Mouse (Mus musculus) left cerebral cortex, adult 8-10 months (tissue): ENCODE results near the gene Efemp2. TPM values are rescaled to one million over a fixed set of nuclear protein-coding genes. Genes with fewer than 3 reads are reported as not detected.
A peak's percentile ranks its signal among the peaks of the same experiment; 100 is the strongest.

Experiments used
- DNase-seq, 2 experiments: peaks; one replicate each; pipeline ENCODE4 v3.0.0; 2022; ENCODE audit warnings: low spot score in 2 of 2
- total RNA-seq, 4 experiments: library from RNA; stranded (reverse); gene quantifications; 2 replicates each; pipeline ENCODE4 v1.2.4; 2022

Efemp2 gene
- total RNA-seq, 4 experiments from 2014 or later = 16.0 to 21.9 (median 18.7) TPM

DNA sequence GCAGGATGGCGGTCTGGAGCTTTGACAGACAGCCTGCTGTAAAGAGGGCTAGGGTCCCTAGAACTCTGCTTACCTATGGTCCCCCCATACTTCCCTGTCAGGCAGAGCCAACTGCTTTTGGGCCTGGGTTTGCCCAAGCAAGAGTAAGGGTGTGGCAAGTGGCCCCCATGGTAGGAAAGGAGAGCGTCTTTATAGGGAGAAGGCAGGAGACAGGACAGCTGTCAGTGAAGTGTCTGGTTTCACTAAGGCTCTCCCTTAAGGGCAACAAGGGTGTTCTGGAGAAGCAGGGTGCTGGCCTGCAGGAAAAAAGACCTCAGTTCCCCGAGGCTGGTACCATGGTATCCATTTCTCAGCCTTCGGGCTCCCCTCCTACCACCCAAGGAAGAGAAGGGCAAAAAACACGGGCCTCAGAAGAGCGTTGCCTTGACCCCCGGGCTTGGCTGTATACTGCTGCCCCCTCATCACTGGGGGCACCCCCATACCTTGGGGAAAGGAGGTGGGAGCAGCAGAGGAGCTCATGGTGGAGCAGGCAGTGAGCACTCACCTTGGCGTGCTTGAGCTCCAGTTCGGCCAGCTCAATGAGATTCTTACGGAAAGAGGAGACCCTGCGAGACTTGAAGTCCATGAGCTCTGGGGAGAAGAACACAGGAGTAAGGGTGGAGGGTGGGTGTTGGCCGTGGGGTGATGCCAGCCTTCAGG lies 21.7 kb downstream of the Efemp2 start:
- no peak for DNase-seq

DNA sequence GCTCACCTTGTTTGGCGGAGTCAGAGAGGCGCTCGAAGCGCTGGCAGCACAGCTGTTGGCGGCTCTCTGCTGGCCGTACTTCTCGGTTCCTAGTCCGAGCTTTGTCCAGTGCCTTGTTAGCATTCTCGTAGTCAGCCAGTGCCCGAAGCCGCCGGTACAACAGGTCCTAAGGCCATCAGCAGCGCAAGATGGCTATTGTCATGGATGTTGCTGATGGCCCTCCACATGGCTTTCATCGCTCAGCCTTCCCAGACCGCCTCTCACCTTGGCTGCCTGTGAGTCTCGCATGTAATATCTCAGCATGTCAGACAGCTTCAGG lies 22.3 kb downstream of the Efemp2 start:
- no peak for DNase-seq

DNA sequence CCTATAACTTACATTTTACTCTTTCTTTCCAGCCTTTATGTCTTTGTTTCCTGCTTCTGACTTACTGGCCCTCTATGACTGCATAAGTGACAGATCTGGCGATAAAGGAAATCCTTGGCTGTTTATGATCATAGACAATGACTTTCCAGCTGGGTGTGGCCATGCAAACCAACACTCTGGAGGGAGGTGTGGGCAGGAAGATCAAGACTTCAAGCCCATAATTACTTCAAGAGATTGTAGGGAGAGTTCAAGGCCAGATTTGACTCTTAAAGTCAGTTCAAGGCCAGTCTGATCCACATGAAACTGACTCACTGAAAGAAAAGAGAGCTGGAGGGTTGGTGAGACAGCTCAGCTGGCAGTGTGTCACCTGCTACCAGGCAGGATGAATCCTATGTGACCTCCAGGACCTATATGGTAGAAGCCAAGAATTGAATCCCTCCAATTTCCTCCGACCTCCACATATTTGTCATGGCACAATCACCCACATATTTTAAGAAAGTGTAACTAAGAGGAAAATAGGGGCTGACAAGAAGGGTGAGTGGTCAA lies 26.6 kb downstream of the Efemp2 start:
- DNase-seq = no peak

DNA sequence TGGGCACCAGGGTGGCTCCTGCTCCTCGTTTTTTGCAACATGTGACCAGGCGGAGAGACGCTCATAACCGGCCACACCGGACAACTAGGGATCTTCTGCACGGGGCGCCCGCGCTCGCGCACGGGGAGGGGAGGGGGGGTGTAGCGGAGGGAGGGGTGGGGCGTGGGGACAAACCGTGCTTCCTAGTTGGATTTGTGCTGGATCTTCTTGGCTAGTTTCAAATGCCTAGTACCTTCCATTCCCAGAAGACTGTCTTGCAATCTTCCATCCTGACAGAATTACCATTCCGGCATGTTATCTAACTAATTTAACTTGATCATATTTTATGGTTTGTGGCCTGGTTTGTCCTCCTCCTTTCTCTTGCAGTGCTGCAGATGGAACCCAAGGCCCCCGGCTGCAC lies 29.9 kb downstream of the Efemp2 start, which contains the start of gene 1700020D05Rik:
1700020D05Rik (minus strand) TSS at position 101 of the 400 bp plus-strand sequence.
- no peak for DNase-seq

DNA sequence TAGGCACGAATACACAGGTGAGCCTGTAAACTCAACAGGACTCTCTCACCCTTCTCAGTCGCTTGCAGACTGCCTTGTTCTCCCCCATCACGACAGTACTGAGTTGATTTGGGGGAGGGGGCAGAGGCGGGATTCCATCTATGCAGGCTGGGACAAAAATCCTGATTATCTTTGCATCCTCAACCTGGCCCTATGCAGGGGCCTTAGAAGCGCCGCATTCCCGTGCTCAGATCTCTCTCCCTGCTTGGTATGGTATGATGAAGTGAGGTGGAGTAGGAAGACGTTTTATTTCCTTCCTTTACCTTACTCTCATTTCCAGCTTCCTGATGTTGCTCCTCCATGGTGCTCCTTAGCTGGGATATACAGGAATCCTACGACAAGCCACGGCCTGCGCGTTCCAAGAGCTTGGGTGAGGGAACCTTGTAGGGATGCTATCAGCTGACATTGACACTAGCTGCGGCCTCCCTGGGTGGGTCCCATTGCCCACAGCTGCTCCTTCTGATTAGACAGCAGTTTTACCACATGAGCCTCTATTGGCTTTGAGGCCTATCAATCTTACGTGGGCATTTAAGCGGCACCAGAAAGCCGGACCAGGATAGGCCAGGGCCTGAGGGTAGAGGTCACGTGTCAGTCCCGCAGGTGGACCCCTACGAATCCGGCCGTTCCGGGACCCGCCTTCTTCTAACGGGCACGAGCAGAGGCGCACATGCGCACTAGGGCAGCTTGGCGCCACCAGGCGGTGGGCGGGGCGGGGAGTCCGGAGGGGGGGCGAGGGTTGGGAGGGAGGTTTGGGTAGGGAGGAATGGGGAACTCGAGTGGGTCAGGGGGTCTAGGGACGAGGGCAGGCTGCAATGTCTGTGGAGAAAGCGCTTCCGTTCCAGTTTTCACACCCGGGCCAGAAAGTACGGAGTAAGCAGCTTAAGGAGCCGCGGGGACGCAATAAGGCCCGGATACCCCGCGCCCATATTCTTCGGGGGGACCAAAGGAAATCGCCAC lies 36.6 kb downstream of the Efemp2 start, which contains the start of gene Snx32:
Snx32 (minus strand) TSS at position 508 of the 996 bp plus-strand sequence.
- DNase-seq = peak; percentile 91 to 100

DNA sequence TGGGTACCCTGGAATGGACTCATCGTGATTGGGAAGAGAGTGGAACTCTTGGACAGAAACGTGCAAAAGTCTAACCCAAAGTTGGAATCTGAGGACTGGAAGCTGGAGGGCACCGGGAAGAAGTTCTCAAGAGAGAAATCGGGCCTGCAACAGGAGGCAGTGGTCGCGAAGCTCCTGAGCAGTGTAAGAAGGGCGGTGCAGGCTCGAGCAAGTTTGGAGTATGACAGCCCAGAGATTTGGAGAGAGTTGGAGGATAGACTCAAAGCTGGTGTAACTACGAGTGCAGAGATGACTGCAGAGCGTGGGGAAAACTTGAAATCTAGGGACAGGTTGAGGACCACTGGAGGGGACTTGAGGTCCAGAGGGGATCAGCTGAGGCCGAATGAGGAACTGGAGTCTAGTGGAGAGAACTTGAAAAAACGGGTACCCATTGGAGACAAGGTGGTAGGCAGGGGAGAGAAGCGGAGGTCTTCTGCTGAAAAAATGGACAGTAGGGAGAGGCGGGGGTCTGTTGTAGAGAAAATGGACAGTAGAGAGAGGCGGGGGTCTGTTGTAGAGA lies 37.4 kb downstream of the Efemp2 start:
- no peak for DNase-seq

DNA sequence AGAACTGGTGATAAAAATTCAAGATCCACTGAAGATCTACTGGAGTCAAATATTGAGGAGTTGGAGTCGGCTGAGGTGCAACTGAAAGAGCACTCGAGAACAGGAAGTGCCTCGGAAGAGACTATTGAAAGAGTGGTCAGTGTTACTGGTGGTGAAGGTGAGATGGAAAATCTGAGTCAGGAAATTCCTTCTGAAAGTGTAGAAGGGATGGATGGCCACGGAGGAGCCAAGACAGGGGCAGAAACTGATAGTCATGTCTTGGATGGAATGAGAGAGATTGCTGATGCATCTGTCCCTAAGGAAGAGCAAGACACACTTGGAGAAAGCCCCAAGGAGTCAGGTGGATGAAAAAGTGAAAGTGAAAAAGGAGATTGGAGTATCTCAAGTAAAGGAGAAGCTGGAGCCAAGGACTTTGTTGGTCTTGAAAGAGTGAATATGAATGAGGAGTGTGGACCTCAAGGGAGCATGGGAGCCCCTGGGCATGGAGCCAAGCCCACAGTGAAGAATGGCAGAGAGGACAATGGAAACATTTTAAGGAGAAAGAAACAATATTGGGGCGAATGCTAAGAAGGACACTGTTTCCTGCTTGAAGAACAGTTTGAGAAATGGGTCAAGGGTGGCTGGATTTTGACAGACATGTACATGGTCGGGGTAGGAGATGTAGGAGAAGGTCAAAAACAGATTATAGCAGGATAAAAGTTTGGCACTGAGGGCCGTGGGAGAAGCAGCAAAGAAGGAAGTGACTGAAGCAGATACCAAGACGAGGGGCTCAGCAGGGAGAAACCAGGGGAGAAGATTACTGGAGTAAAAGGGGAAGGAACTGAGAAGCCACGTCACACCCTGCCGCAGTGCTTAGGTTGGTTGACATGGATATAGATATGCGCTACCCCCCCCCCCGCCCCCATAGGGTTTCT lies 38.6 kb downstream of the Efemp2 start:
- DNase-seq = no peak

DNA sequence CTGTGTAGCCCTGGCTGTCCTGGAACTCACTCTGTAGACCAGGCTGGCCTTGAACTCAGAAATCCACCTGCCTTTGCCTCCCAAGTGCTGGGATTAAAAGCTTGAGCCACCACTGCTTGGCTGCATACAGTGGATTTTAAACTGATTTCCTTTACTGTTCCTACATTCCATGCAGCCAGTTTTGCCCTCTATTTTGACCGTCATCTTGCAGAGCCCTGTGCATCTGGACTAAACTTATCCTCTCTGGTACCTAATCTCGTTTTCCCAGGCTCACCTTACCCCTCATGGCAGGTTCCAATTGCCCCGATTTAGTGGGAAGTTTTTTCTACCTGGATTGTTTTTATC lies 39.2 kb downstream of the Efemp2 start:
- no peak for DNase-seq

DNA sequence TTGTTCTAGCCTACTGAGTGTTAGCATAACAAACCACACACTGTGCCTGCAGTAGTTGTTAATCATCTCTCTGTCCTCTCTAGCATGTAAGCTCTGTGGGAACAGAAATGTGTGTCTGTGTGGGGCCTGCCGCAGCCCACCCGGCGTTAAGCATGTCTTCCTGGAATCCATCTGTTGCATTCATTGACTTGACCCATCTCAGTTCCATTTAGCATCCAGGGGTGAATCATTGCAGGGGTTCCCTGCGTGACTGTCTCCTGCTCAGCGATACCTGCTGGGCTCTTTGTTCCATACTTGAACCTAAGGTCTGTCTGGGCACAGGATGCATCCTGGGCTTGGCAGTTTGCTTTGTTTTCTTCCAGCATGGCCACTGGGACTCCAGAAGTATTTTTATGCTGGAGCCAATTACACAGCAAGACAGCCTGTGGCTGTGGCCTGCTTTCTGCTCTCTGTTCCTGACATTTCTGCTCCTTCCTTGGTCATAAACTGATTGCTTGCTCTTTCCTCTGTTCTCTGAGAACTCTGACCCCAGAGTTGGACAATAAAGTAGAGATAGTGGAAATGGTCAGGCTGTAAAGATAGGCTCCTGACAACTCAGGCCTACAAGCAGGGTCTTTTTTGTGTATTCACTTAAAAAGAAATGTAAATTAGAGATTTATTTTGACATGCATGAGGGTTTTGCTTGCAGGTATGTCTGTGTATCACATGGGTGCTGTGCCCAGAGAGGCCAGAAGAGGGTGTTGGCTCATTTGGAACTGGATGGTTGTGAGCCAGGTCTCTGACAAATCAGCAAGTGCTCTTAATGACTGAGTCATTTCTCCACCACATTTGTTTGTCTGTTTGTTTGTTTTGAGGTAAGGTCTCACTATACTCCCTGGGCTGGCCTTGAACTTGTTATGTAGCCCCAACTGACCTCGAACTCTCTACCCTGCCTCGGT lies 42.4 kb downstream of the Efemp2 start:
- no peak for DNase-seq

DNA sequence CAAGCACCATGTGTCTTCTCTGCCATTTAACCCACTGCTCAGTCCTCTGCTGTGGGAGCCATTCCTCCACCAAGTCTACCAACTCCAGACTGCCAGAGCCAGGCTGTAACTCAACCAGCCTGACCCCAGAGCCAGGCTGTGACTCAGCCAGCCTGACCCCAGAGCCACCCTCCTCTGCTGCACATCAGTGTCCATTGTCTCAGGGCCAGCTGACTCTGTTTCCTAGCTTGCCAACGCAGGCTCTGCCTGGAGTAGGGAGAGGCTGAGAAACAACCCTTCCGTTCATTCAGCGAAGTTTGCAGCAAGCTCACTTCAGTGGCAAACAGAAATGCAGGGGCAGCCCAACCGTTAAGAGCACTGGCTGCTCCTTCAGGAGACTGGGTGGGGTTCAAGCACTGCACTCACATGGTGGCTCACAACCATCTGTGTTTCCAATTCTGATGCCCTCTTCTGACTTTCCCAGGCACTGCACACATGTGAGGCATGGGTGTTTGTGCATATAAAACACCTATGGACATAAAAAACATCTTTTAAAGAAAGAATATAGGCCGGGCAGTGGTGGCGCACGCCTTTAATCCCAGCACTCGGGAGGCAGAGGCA lies 43.3 kb downstream of the Efemp2 start:
- DNase-seq = no peak

DNA sequence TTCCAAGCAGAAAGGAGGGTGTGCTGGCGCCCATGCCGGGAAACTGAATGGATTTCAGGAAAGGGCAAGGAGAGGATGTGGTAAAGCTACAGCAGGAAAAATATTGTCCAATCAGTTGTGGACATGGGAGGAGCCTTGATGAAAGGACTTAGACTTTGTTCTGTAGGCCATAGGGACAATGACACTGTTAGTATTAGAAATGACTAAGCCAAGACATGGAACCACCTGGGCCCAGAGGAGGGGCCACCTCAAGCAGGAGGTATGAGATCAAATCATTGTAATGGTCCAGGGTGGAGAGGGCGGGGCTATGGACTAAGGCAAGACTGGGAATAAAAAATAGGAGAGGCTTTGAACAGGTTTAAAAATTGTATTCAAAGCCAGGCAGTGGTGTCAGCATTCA lies 45.0 kb downstream of the Efemp2 start:
- DNase-seq = no peak

DNA sequence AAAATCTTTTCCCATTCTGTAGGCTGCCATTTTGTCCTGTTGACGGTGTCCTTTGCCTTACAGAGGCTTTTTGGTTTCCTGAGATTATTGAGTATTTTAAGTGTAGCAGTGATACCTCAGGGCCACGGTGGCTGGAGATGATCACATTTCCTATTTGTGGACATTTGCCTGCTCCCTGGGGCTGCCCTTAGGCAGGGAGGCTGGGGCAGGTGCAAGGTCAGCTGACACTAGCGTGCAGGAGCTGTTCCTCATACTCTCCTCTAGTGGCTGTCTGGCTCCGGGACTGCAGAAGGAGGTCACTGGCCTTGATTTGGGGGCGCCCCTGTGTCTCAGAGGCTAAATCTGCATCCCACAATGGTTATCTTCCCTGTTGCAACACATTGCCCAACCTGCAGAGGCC lies 51.5 kb downstream of the Efemp2 start:
- DNase-seq = no peak

DNA sequence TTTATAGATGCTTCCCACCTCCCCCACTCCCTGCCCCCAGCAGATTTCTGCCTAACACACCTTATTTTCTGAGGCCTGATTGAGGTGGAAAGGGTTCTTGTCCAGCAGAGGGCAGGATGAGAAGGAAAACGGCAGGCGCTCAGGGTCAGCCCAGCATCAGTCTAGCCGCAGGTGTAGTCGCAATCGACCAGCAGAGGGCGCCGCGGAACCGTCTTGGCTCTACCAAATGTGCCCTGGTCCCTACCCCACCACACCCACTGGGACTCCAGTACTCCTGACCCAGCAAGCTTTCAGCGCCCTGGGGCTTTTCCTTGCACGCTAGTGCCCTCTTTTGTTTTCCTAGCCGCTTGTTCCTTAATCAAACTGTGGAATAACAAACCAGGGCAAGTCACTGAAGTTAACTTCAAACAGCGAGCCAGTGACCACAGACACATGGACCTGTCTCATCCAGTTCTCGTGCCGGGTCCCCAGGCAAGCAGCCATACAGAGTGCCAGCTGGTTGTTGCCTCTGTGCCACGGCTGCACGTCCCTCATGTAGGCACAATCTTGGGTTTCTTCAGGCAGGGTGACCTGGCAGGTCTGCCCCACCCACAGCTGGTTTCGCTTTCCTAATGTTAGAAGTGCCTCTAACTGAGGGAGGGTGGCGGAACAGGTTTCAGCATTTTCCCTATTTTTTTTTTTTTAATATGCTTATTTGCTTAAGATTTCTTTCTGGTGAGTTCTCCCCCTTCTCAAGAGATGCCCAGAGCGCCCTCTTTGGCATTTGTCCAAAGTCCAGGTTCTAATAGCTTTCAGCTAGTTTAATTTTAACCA lies 55.8 kb downstream of the Efemp2 start:
- DNase-seq = peak; percentile 77 to 97

DNA sequence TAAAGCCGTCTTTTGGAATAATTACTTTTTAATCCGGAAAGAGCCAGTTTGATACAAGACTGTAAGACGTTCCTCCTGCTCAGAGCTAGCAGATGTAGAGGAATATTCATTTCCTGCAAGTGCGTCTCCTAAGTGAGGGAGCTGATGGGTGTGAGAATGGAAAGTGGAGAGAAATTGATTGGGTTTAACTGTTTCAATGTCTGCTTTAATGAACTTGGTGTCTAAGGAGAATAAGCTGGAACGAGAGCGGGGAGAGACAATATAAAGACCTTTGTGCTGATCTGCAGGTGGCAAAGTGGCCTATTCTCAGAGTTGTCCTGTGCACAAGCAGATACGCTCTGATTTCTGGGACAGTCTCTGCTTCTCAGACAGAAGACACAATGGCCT lies 56.4 kb downstream of the Efemp2 start:
- no peak for DNase-seq
